Mouse (Mus musculus): ENCODE results near the gene Dchs2. TPM values are rescaled to one million over a fixed set of nuclear protein-coding genes. Genes with fewer than 3 reads are reported as not detected.
A peak's percentile ranks its signal among the peaks of the same experiment; 100 is the strongest.

The Dchs2 gene
- total and polyA plus RNA-seq, 3 experiments: 0.14 to 0.80 (median 0.52) TPM

DNA sequence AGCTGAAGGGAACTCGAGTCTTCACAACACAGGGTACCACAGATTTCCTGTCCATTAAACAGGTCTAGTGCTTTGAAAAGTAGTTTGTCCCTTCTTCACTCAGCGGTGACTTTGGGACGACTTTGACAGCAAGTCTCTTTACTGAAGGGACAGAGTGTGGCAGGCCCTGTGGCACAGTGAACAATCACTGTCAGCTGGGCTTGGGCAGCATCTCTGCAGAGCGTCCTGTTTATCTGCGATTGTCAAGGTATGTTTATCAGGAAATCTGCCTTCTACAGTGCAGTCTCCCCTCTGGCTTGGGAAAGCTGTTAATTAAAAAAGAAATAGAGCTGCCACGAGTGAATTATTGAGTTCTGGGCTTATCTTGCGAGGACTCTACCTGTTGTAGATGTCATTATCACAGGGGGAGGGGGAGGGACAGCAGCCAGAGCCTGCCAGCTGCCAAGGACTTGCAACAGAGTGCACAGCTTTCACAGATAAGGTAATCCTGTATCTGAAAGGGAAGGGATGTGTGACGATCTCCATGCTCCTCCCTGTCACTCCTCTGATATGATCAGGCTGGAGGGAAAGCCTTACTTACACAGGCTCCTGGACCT lies 77.4 kb downstream of the Dchs2 start:
- H3K4me3 ChIP-seq: no peak overlapping the region
- no peak overlapping the region for H3K9ac ChIP-seq (ENCODE audit: low read depth, low read length)
- WGBS: 23% methylated on average over 8 of the region's 8 CpGs
- intact Hi-C loops (cut with DNase I): no loop called here
- no peaks in the 10 kb centered on the region for H3K79me2 ChIP-seq (replicated peaks; ENCODE audit: control insufficient read depth, insufficient read depth, low read length)
- no peak for DNase-seq
- H3K27me3 ChIP-seq (ENCODE audit: control insufficient read depth, insufficient read depth, low read length): no peaks in the 10 kb centered on the region
- no peak overlapping the region for H3K27ac ChIP-seq
- TF ChIP-seq CTCF (IDR thresholded peaks at IDR 0.05) (no peak), POLR2A (IDR thresholded peaks at IDR 0.05; ENCODE audit: insufficient read depth, low read depth, low read length) (no peak), EP300 (IDR thresholded peaks at IDR 0.05; ENCODE audit: insufficient read depth, low read depth, low read length) (no peak)
- H3K4me1 ChIP-seq (ENCODE audit: control insufficient read depth, insufficient read depth, low read length): no peaks in the 10 kb centered on the region; the same call in 1 of the 2 replicates
- no peaks in the 10 kb centered on the region for H3K36me3 ChIP-seq (ENCODE audit: control insufficient read depth, insufficient read depth, low read length)

DNA sequence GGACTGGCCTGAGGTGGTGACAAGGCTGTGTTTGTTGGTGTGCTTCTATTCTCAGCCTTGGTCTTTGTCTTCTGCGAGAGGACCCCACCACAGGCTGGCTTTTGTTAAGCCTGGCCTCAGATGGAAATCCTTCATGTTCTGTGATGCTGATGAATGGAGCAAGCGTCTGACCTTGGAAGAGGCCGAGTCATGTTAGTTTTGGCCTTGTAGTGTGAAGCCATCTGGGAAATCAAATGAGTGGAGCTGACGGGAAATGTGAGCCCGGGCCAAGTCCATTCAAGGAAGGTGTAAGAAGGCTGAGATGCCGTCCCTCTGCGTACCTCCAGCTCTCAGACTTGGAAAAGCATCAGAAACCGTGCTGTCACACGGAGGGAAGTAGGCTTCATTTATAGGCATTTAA lies 81.9 kb downstream of the Dchs2 start:
- peak; percentile 27 to 46 for DNase-seq
- no peak overlapping the region for H3K27ac ChIP-seq
- 29% methylated on average over 9 of the region's 9 CpGs for WGBS
- H3K79me2 ChIP-seq (replicated peaks; ENCODE audit: control insufficient read depth, insufficient read depth, low read length): no peaks in the 10 kb centered on the region
- intact Hi-C loops (cut with DNase I): no loop called here
- H3K9ac ChIP-seq (ENCODE audit: low read depth, low read length): no peak overlapping the region
- H3K4me3 ChIP-seq: no peak overlapping the region
- no peaks in the 10 kb centered on the region for H3K36me3 ChIP-seq (ENCODE audit: control insufficient read depth, insufficient read depth, low read length)
- no peaks in the 10 kb centered on the region for H3K27me3 ChIP-seq (ENCODE audit: control insufficient read depth, insufficient read depth, low read length)
- TF ChIP-seq POLR2A (IDR thresholded peaks at IDR 0.05; ENCODE audit: insufficient read depth, low read depth, low read length): no peak
- TF ChIP-seq CTCF (IDR thresholded peaks at IDR 0.05): no peak
- no peak for TF ChIP-seq EP300 (IDR thresholded peaks at IDR 0.05; ENCODE audit: insufficient read depth, low read depth, low read length)
- H3K4me1 ChIP-seq (ENCODE audit: control insufficient read depth, insufficient read depth, low read length): peaks cover 4% of the 10 kb centered on the region

- Histone ChIP-seq H3K4me1 (ENCODE audit: control insufficient read depth, insufficient read depth, low read length) (peaks cover 4% of the 10 kb centered on the region), H3K27ac (no peak overlapping the region), H3K79me2 (replicated peaks; ENCODE audit: control insufficient read depth, insufficient read depth, low read length) (no peaks in the 10 kb centered on the region), H3K27me3 (ENCODE audit: control insufficient read depth, insufficient read depth, low read length) (no peaks in the 10 kb centered on the region), H3K9ac (ENCODE audit: low read depth, low read length) (no peak overlapping the region), H3K4me3 (no peak overlapping the region), H3K36me3 (ENCODE audit: control insufficient read depth, insufficient read depth, low read length) (no peaks in the 10 kb centered on the region)
- peak; percentile 25 to 41 for DNase-seq
- WGBS: 35% methylated on average over 4 of the region's 4 CpGs
- TF ChIP-seq CTCF (IDR thresholded peaks at IDR 0.05): no peak
- TF ChIP-seq POLR2A (IDR thresholded peaks at IDR 0.05; ENCODE audit: insufficient read depth, low read depth, low read length): no peak
- TF ChIP-seq EP300 (IDR thresholded peaks at IDR 0.05; ENCODE audit: insufficient read depth, low read depth, low read length): no peak
- intact Hi-C loops (cut with DNase I): no loop called here
These were observed 82.5 kb downstream of the Dchs2 start for GRCm38 (mm10) chr3:83210210-83210609.

DNA sequence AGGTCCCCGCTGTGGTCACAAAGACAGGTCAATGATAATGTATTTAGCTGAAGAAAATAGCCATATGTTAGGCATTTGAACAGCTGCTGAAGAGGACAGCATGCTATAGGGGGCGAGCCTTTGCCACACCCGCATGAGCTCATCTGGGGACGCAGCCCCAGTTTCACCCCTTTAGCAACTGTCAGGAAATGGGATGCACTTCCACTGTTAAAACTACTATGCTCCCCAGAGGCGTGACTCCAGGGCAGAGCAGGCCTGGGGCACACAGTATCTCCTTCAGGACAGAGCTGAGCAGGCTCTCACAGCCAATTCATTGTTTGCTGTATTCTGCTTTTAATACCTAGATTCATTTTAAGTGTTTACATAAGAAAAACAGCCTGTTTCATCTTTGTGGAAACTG lies 84.2 kb downstream of the Dchs2 start:
- no peaks in the 10 kb centered on the region for H3K36me3 ChIP-seq (ENCODE audit: control insufficient read depth, insufficient read depth, low read length)
- H3K4me1 ChIP-seq (ENCODE audit: control insufficient read depth, insufficient read depth, low read length): peaks cover 4% of the 10 kb centered on the region
- H3K4me3 ChIP-seq: no peak overlapping the region
- intact Hi-C loops (cut with DNase I): no loop called here
- H3K27me3 ChIP-seq (ENCODE audit: control insufficient read depth, insufficient read depth, low read length): no peaks in the 10 kb centered on the region
- H3K79me2 ChIP-seq (replicated peaks; ENCODE audit: control insufficient read depth, insufficient read depth, low read length): no peaks in the 10 kb centered on the region
- 33% methylated on average over 5 of the region's 5 CpGs for WGBS
- H3K9ac ChIP-seq (ENCODE audit: low read depth, low read length): no peak overlapping the region
- H3K27ac ChIP-seq: no peak overlapping the region
- no peak for DNase-seq
- no peak for TF ChIP-seq POLR2A (IDR thresholded peaks at IDR 0.05; ENCODE audit: insufficient read depth, low read depth, low read length)
- TF ChIP-seq EP300 (IDR thresholded peaks at IDR 0.05; ENCODE audit: insufficient read depth, low read depth, low read length): no peak
- TF ChIP-seq CTCF (IDR thresholded peaks at IDR 0.05): no peak

- Histone ChIP-seq H3K4me3 (no peak overlapping the region), H3K27me3 (ENCODE audit: control insufficient read depth, insufficient read depth, low read length) (no peaks in the 10 kb centered on the region), H3K27ac (no peak overlapping the region), H3K79me2 (replicated peaks; ENCODE audit: control insufficient read depth, insufficient read depth, low read length) (no peaks in the 10 kb centered on the region), H3K4me1 (ENCODE audit: control insufficient read depth, insufficient read depth, low read length) (peaks cover 4% of the 10 kb centered on the region), H3K9ac (ENCODE audit: low read depth, low read length) (no peak overlapping the region), H3K36me3 (ENCODE audit: control insufficient read depth, insufficient read depth, low read length) (no peaks in the 10 kb centered on the region)
- intact Hi-C loops (cut with DNase I): no loop called here
- no peak for DNase-seq
- WGBS: 33% methylated on average over 7 of the region's 7 CpGs
- no peak for TF ChIP-seq EP300 (IDR thresholded peaks at IDR 0.05; ENCODE audit: insufficient read depth, low read depth, low read length)
- no peak for TF ChIP-seq CTCF (IDR thresholded peaks at IDR 0.05)
- no peak for TF ChIP-seq POLR2A (IDR thresholded peaks at IDR 0.05; ENCODE audit: insufficient read depth, low read depth, low read length)
These were observed 84.8 kb downstream of the Dchs2 start for GRCm38 (mm10) chr3:83212578-83212977.

GRCm38 (mm10) chr3:83218059-83218458 lies 90.3 kb downstream of the Dchs2 start:
- 71% methylated on average over 4 of the region's 4 CpGs for WGBS
- H3K79me2 ChIP-seq (replicated peaks; ENCODE audit: control insufficient read depth, insufficient read depth, low read length): no peaks in the 10 kb centered on the region
- no peak overlapping the region for H3K9ac ChIP-seq (ENCODE audit: low read depth, low read length)
- no peak overlapping the region for H3K27ac ChIP-seq
- DNase-seq: no peak
- H3K4me3 ChIP-seq: no peak overlapping the region
- no peak for TF ChIP-seq POLR2A (IDR thresholded peaks at IDR 0.05; ENCODE audit: insufficient read depth, low read depth, low read length)
- no peak for TF ChIP-seq CTCF (IDR thresholded peaks at IDR 0.05)
- no peak for TF ChIP-seq EP300 (IDR thresholded peaks at IDR 0.05; ENCODE audit: insufficient read depth, low read depth, low read length)
- H3K36me3 ChIP-seq (ENCODE audit: control insufficient read depth, insufficient read depth, low read length): no peaks in the 10 kb centered on the region
- no peaks in the 10 kb centered on the region for H3K27me3 ChIP-seq (ENCODE audit: control insufficient read depth, insufficient read depth, low read length)
- intact Hi-C loops (cut with DNase I): no loop called here
- no peaks in the 10 kb centered on the region for H3K4me1 ChIP-seq (ENCODE audit: control insufficient read depth, insufficient read depth, low read length)
